Mouse (Mus musculus) adrenal gland, adult 18-20 months (tissue): Measurements from ENCODE around the gene Zic5. TPM values are rescaled to one million over a fixed set of nuclear protein-coding genes. Genes with fewer than 3 reads are reported as not detected.

Experiments used
- DNase-seq, 2 experiments: peaks; one replicate each; pipeline ENCODE4 v3.0.0; 2021 to 2022; ENCODE audit warnings: low spot score in 2 of 2
- total RNA-seq, 2 experiments: library from RNA; stranded (reverse); gene quantifications; 1 replicate in 1 of 2; 2 replicates in 1 of 2; pipeline ENCODE4 v1.2.3; 2021

Gene Zic5
- total RNA-seq, 2 experiments from 2014 or later, result not detected

GRCm38 (mm10) chr14:122480355-122480754 is 14.9 kb upstream of the Zic5 start:
- no peak for DNase-seq

- DNase-seq, result no peak
These were observed 14.1 kb upstream of the Zic5 start for GRCm38 (mm10) chr14:122479461-122480109.

GRCm38 (mm10) chr14:122478574-122479011 is 13.1 kb upstream of the Zic5 start:
- DNase-seq, result no peak

GRCm38 (mm10) chr14:122477971-122478573 is 12.6 kb upstream of the Zic5 start:
- DNase-seq, result no peak

- no peak for DNase-seq
These were observed 11.8 kb upstream of the Zic5 start for GRCm38 (mm10) chr14:122477261-122477671.

- no peak for DNase-seq
These were observed 11.3 kb upstream of the Zic5 start for GRCm38 (mm10) chr14:122476822-122477215.

- DNase-seq, result no peak
These were observed 10.8 kb upstream of the Zic5 start for GRCm38 (mm10) chr14:122476041-122476821.

GRCm38 (mm10) chr14:122475557-122476040 is 10.1 kb upstream of the Zic5 start:
- no peak for DNase-seq

GRCm38 (mm10) chr14:122474891-122475556 is 9.5 kb upstream of the Zic5 start, which contains the start of gene Zic2:
TSS of gene Zic2 (plus strand) at chr14:122475435.
- DNase-seq, result peak in 1 of 2 experiments; percentile 29

- no peak for DNase-seq
These were observed 8.8 kb upstream of the Zic5 start for GRCm38 (mm10) chr14:122474041-122474890.

GRCm38 (mm10) chr14:122473211-122473751 is 7.8 kb upstream of the Zic5 start:
- no peak for DNase-seq

- no peak for DNase-seq
These were observed 7.2 kb upstream of the Zic5 start for GRCm38 (mm10) chr14:122472647-122473046.

GRCm38 (mm10) chr14:122472161-122472560 is 6.7 kb upstream of the Zic5 start:
- no peak for DNase-seq

GRCm38 (mm10) chr14:122471449-122472085 is 6.1 kb upstream of the Zic5 start:
- DNase-seq, result no peak

- DNase-seq, result no peak
These were observed 3.7 kb upstream of the Zic5 start for GRCm38 (mm10) chr14:122468971-122469755.

- DNase-seq, result no peak
These were observed 2.7 kb upstream of the Zic5 start for GRCm38 (mm10) chr14:122467926-122468841.

GRCm38 (mm10) chr14:122466756-122467362 is 1.4 kb upstream of the Zic5 start:
- no peak for DNase-seq
